Mouse (Mus musculus) kidney, adult 9 months (tissue): ENCODE data around the gene Zbtb34.
A peak's percentile ranks its signal among the peaks of the same experiment; 100 is the strongest.

Experiments
- DNase-seq: peaks from one replicate; pipeline ENCODE4 v3.0.0; 2022

Gene Zbtb34

GRCm38 (mm10) chr2:33445741-33446140 is 14.6 kb upstream of the Zbtb34 start:
- DNase-seq, result no peak

- no peak for DNase-seq
Observed at GRCm38 (mm10) chr2:33444862-33445261, 13.7 kb upstream of the Zbtb34 start.

- DNase-seq, result no peak
Observed at GRCm38 (mm10) chr2:33444358-33444757, 13.2 kb upstream of the Zbtb34 start.

- DNase-seq, result no peak
Observed at GRCm38 (mm10) chr2:33442701-33443100, 11.6 kb upstream of the Zbtb34 start.

DNA sequence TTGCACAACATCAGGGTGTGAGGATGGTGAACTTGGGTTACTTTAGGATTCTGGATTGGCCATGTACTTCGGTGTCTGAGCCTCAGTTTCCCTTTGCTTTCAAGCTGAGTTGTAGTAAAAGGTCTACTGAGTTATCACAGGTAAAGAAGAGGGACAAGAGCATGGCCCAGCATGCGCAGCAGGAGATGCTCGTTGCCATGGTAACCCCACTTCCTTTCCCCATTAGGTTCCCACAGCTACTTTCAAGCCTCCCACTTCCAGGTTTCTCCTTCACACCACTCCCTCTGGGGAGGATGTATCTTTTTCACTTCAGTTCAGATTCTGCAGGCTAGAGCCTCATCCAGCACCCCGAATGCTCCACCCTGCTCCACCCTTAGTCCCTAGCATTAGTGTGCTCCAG is 9.8 kb upstream of the Zbtb34 start:
- DNase-seq, result no peak

- no peak for DNase-seq
Observed at GRCm38 (mm10) chr2:33439980-33440670, 9.0 kb upstream of the Zbtb34 start.

- DNase-seq, result no peak
Observed at GRCm38 (mm10) chr2:33439471-33439881, 8.4 kb upstream of the Zbtb34 start.

DNA sequence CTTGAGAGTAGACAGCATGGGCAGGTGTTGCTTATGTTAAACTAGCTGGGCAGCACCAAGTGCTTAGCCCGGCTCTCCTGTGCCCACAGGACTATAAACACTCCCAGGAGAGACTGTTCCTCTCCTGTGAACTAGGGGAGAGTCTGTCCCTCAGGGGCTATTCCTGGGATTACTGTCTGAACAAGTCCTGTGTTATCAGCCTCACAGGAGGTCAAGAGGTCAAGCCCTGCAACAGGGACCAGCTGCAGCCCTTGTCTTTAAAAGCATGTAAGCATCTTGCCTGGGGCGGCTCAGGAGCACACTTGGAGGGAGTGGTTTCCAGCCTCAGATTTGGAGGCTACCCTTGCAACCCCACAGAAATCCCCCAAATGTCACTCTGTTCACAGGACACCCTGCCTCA is 7.3 kb upstream of the Zbtb34 start:
- no peak for DNase-seq

DNA sequence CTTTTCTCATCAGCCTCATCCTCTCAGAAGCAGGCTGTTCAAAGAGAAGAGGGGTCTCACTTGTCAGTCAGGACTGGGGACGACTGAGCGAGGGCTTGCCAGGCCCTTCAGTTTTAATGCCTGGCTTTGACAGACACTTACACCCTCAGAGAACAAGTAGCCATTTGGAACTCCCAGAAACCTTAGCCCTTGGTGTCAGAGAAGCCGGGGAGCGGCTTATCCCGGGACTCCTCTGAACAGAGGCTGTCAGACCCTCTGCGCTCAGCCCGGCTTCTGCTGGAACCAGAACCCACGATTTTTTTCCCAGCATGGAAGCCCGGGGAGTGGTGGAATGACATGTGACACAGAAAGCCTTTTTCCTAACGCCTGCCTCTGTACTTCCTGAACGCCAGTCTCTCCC is 6.1 kb upstream of the Zbtb34 start:
- no peak for DNase-seq

DNA sequence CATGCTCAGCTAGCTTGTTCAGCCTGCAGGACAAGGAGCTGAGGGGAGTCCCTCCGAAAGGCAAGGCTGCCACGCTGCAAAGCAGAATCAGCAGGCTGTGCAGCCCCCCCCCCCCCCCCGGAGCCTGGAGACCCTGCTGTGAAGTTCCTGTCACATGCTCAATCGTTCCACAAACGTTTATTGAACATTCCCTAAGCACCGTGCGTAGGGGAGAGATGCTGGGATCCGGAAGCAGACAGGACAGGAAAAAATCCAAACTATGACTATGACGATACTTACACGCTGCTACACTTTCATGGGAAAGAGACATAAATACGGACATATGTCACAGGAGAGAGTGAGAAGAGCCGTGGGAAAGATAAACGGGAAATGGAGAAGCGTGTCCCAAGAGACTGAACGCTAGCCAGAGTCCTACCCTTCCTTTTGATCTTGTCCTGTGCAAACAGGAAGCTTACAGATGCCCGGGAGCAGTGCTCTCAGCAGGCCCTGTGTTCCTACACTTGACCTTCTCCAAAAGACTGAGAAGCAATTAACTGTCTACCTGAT is 5.0 kb upstream of the Zbtb34 start:
- no peak for DNase-seq

GRCm38 (mm10) chr2:33435036-33435650 is 4.0 kb upstream of the Zbtb34 start:
- DNase-seq, result no peak

DNA sequence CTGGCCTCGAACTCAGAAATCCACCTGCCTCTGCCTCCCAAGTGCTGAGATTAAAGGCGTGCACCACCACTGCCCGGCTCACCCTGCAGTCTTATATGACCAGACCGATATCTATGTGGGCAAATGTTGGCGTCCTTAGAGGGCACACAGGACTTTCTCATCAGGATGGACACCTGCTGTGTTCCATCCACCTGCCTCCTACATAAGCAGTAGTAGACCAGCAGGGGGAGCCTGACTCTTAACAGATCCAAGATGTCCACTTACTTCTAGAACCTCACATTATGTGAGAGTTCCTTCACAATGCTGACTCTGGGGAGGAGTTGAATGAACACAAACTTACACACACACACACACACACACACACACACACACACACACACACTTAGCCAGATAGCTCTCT is 1.8 kb upstream of the Zbtb34 start:
- peak; percentile 81 for DNase-seq

DNA sequence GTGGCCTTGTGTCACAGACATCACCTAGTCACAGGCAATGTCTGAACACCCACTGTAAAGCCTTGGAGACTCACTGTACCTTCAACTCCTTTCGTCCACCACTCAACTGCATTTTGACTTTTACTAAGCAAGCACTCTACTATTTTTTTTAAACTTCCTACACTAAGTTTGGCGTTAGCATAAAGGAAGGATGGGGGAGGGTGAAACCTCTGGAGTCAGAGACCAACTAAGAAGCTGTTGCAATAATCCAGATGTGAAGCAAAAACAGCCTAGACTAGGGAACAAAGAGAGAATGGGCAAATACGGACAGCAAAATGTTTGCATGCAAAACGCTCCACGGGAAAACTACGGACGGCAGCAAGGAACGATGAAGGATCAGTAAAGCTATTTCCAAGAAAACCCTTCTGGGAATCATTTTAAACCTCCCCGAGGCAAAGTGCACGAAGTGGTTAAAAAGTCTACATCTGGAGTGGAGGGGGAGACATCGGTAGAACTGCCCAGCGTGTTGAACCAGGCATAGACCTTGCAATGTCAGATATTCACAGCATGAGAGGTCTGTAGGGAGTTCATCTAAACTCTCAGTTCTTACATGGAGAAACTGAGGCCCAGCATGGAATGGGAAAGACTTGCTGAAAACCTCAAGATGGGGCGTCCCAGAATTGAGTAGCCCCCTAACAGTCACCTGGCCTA is 898 bp downstream of the Zbtb34 start:
- no peak for DNase-seq

GRCm38 (mm10) chr2:33429339-33429738 is 1.8 kb downstream of the Zbtb34 start:
- DNase-seq, result peak; percentile 26

DNA sequence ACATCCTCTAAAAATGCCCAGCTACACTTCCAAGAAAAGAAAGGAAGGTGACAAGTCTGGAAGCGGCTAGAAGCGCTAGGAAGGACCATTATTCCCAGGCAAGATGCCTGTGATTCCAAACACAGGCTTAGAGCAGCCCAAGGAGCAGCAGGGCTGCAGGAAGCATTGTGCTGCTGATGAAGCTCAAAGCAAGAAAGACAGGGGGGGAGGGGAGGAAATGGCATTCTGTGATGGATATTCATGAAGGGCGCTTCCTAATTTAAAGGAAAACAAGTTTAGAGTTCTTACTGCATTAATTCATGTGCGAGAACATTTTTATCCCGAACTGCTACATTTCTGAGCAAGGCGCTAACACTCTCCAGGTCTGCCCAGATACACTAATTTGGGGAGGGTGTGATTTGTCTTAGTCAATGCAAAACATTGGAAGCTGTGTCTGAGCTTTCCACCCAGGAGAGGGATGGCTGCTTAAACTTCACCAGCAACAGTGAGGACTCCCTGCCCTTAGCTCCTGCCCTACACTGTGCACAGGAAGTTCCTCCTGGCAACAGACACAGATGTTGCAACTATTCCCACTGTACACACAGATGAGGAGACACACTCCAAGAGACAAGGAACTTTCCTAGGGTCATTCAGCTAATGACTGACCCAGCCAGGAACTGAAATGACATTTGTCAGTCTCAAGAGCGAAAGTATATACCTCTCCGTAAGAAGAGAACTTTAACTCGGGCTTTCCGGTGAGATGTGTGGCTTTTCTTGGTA is 4.3 kb downstream of the Zbtb34 start:
- DNase-seq, result no peak

GRCm38 (mm10) chr2:33417454-33417853 is 13.7 kb downstream of the Zbtb34 start:
- DNase-seq, result no peak

- no peak for DNase-seq
Observed at GRCm38 (mm10) chr2:33414019-33414418, 17.1 kb downstream of the Zbtb34 start.

GRCm38 (mm10) chr2:33412111-33412510 is 19.0 kb downstream of the Zbtb34 start:
- DNase-seq, result no peak

DNA sequence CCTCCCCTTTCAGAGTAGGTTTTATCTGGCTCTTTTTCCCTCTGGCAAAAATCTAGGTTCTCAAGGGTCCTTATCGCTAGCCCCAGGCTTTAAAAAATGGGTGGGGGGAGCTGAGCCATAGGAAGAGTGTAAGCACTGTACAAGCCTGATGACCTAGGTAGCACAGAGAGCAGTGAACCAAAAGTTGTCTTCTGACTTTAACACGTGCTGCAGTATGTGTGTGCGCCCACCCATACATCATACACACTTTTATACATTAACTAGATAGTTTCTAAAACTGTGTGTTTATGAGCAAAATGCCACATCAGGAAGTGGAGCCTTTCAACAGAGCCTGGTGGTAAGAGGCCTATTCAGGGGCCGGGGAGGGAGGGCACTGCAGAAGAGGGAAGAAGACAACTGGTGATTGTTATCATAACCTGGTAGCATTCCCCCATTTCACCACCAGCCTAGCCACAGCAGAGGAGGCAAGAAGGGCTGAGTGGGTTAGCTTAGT is 27.6 kb downstream of the Zbtb34 start:
- no peak for DNase-seq

GRCm38 (mm10) chr2:33402638-33403037 is 28.5 kb downstream of the Zbtb34 start:
- DNase-seq, result no peak

GRCm38 (mm10) chr2:33402236-33402635 is 28.9 kb downstream of the Zbtb34 start:
- peak; percentile 62 for DNase-seq

DNA sequence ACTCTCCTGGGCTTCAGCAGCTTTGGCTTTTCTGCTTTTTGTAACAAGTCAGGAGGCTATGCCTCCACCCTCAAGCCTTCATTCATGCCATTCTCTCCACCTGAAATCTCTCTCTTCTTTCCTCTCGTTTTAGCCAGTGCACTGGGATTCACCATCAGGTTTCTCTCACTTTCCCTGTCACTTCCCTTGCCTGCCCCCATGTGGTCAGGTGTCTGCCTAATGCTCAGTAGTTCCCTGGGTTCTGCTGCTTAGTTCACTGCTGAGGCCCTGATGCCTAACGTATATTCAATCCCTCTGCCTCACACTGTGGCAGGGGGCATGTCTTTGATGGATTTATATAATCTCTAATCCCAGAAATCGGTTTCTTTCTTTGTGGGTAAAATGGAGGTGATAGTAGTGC is 29.9 kb downstream of the Zbtb34 start:
- peak; percentile 34 for DNase-seq

DNA sequence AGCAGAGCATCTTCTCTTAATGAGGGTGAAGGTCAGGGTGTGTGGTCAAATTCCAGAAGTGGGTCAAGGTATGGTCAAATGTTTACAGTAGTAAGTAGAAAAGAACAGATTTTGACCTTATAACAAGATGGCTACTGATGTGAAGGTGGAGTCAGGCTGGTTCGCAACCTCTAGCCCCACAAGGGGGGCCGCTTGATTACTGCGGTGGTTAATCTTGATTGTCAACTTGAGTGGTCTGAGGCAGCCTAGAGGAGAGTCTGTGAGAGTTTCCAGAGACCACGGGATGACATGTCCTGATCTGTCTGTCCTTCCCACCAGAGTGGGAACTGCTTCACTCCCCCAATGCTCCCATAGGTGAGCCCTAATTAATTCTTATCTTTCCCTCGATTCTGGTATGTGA is 30.6 kb downstream of the Zbtb34 start:
- DNase-seq, result no peak
